In genomic region chr17:84118781-84119180, GRCm38 (mm10) we compare ENCODE assay signal across 13 mouse cellular contexts.
DNase-seq lines count a peak whose midpoint lies in the region; ATAC-seq and TF ChIP-seq lines count a peak whose summit lies in the region.
"Had no signal": no experiment of that assay in that cellular context is flagged by ENCODE, and none has a peak within 500 bp of the region (broad histone marks: within the 10 kb centered on the region; RNA-seq: fewer than 3 reads in every experiment).

No protein-coding gene starts in this region.

- no peak overlapping the region for H3K4me2 ChIP-seq in kidney, embryonic 14.5 days (replicated peaks; ENCODE audit: low read depth, low read length)
- H3K4me2 ChIP-seq in CH12.LX (ENCODE audit: insufficient read depth, low read depth, poor library complexity, severe bottlenecking): peak overlapping the region; percentile 35; the same call in 1 of the 2 replicates
- H3K4me2 ChIP-seq in liver, embryonic 11.5 days: peak overlapping the region; percentile 9; the same call in 1 of the 2 replicates
- H3K4me2 ChIP-seq: embryonic facial prominence, embryonic 13.5 days; hindbrain, embryonic 15.5 days had no signal

- TF ChIP-seq RAD21 in CH12.LX (IDR thresholded peaks at IDR 0.05; ENCODE audit: low read depth, low read length): no peak

- 0 out of 2 replicates have a peak, but pooled peaks have one; percentile 25 for ATAC-seq in kidney, embryonic 14.5 days (ENCODE audit: low FRiP score, low TSS enrichment)
- no peak for ATAC-seq in liver, embryonic 11.5 days (replicated peaks; ENCODE audit: low FRiP score)
- ATAC-seq: forebrain, embryonic 16.5 days had no signal

- H3K9me3 ChIP-seq in kidney, embryonic 14.5 days (ENCODE audit: control insufficient read depth, low read length): no peaks in the 10 kb centered on the region
- H3K9me3 ChIP-seq in CH12.LX (replicated peaks; ENCODE audit: low read length): no peaks in the 10 kb centered on the region
- no peaks in the 10 kb centered on the region for H3K9me3 ChIP-seq in liver, embryonic 11.5 days (ENCODE audit: control insufficient read depth, low read length)
- H3K9me3 ChIP-seq: embryonic facial prominence, embryonic 13.5 days; hindbrain, embryonic 15.5 days had no signal

- no peaks in the 10 kb centered on the region for H3K36me3 ChIP-seq in kidney, embryonic 14.5 days (ENCODE audit: control insufficient read depth, insufficient read depth, low read length)
- no peaks in the 10 kb centered on the region for H3K36me3 ChIP-seq in CH12.LX (replicated peaks in 1 of 2; ENCODE audit: control insufficient read depth in 1 of 2, insufficient read depth in 1 of 2, low read length in 1 of 2)
- no peaks in the 10 kb centered on the region for H3K36me3 ChIP-seq in liver, embryonic 11.5 days (ENCODE audit: control insufficient read depth, insufficient read depth, low read length)
- H3K36me3 ChIP-seq: embryonic facial prominence, embryonic 13.5 days; hindbrain, embryonic 15.5 days had no signal

- no peak for DNase-seq in kidney, adult 11 months
- DNase-seq in 3T3-L1 (ENCODE audit: low read depth, low spot score): peak; percentile 42
- DNase-seq in CH12.LX (ENCODE audit: extremely low read depth): no peak
- no peak for DNase-seq in liver, embryonic 11.5 days (ENCODE audit: low spot score)
- DNase-seq in urinary bladder, adult 2 months (ENCODE audit: low spot score): no peak
- DNase-seq in left cerebral cortex, adult 8-10 months (ENCODE audit: low spot score in 2 of 2): no peak
- DNase-seq: cerebellum, postnatal 14 days; gastrocnemius, postnatal 36 days; lung, postnatal 10 days had no signal

- H3K27me3 ChIP-seq in kidney, embryonic 14.5 days (ENCODE audit: control insufficient read depth, insufficient read depth, low read length): no peaks in the 10 kb centered on the region
- no peaks in the 10 kb centered on the region for H3K27me3 ChIP-seq in CH12.LX (replicated peaks)
- no peaks in the 10 kb centered on the region for H3K27me3 ChIP-seq in liver, embryonic 11.5 days (replicated peaks; ENCODE audit: control insufficient read depth, insufficient read depth, low read length)
- H3K27me3 ChIP-seq: embryonic facial prominence, embryonic 13.5 days; hindbrain, embryonic 15.5 days had no signal

- no peak for TF ChIP-seq CTCF in CH12.LX (conservative IDR thresholded peaks at IDR 0.05 in 1 of 2, IDR thresholded peaks at IDR 0.05 in 1 of 2; ENCODE audit: low read depth in 2 of 2, low read length in 2 of 2)

- no peak for TF ChIP-seq POLR2A in CH12.LX (IDR thresholded peaks at IDR 0.05; ENCODE audit: low read depth, low read length)

- in situ Hi-C loops in CH12.LX (cut with MboI; ENCODE audit: low pct_ligation_motif_present, low pct_unique_long_range_greater_than_20kb, low sequenced_read_pairs): no loop called here

- no peak overlapping the region for H3K27ac ChIP-seq in kidney, embryonic 14.5 days (ENCODE audit: low read depth, low read length)
- no peak overlapping the region for H3K27ac ChIP-seq in CH12.LX (ENCODE audit: insufficient read depth, low read depth)
- 0 out of 2 replicates have a peak overlapping the region, but pooled peaks have one; percentile 50 for H3K27ac ChIP-seq in liver, embryonic 11.5 days (ENCODE audit: low read depth, low read length)
- H3K27ac ChIP-seq: embryonic facial prominence, embryonic 13.5 days; hindbrain, embryonic 15.5 days had no signal

- H3K79me2 ChIP-seq in CH12.LX (replicated peaks; ENCODE audit: control insufficient read depth, extremely low read depth, insufficient read depth, poor library complexity, severe bottlenecking): no peaks in the 10 kb centered on the region

- no peak for TF ChIP-seq EP300 in CH12.LX (IDR thresholded peaks at IDR 0.05; ENCODE audit: low read length)

- peaks cover 19% of the 10 kb centered on the region; the same call in 1 of the 2 replicates for H3K4me1 ChIP-seq in kidney, embryonic 14.5 days (ENCODE audit: control insufficient read depth, insufficient read depth, low read length)
- H3K4me1 ChIP-seq in CH12.LX (ENCODE audit: control insufficient read depth in 1 of 2, insufficient read depth in 2 of 2): peaks cover 42 to 71% of the 10 kb centered on the region in 2 experiments
- peaks cover 56% of the 10 kb centered on the region for H3K4me1 ChIP-seq in liver, embryonic 11.5 days (replicated peaks; ENCODE audit: control insufficient read depth, insufficient read depth, low read length)

- WGBS in kidney, embryonic 14.5 days: 9% methylated on average over 1 of the region's 1 CpGs
- 43% methylated on average over 1 of the region's 1 CpGs for WGBS in liver, embryonic 11.5 days

- dilution Hi-C loops in CH12.LX (cut with MboI; ENCODE audit: extremely low pct_ligation_motif_present, extremely low pct_unique_long_range_greater_than_20kb, low sequenced_read_pairs): no loop called here

- no peak overlapping the region for H3K4me3 ChIP-seq in kidney, embryonic 14.5 days (ENCODE audit: low read length)
- H3K4me3 ChIP-seq in CH12.LX (replicated peaks in 1 of 3; ENCODE audit: low read depth in 2 of 3, low read length in 2 of 3, poor library complexity in 1 of 3): no peak overlapping the region
- H3K4me3 ChIP-seq in liver, embryonic 11.5 days (ENCODE audit: low read depth, low read length): no peak overlapping the region
- H3K4me3 ChIP-seq: embryonic facial prominence, embryonic 13.5 days; hindbrain, embryonic 15.5 days had no signal

- H3K9ac ChIP-seq in kidney, embryonic 14.5 days (ENCODE audit: low read depth, low read length): no peak overlapping the region
- H3K9ac ChIP-seq in CH12.LX (ENCODE audit: insufficient read depth, low read depth): no peak overlapping the region
- H3K9ac ChIP-seq in liver, embryonic 11.5 days (ENCODE audit: low read depth, low read length): no peak overlapping the region
- H3K9ac ChIP-seq: hindbrain, embryonic 15.5 days had no signal

TF ChIP-seq in CH12.LX, 34 proteins besides CTCF, POLR2A, EP300 and RAD21:
- TF ChIP-seq KAT2A (IDR thresholded peaks at IDR 0.05; ENCODE audit: insufficient replicate concordance, low read length) (no peak), MAX (IDR thresholded peaks at IDR 0.05; ENCODE audit: low read length) (no peak), PAX5 (IDR thresholded peaks at IDR 0.05; ENCODE audit: low read length) (no peak), GABPA (IDR thresholded peaks at IDR 0.05; ENCODE audit: insufficient replicate concordance, low read depth, low read length) (no peak), IRF4 (IDR thresholded peaks at IDR 0.05; ENCODE audit: low read depth, low read length) (no peak), MXI1 (IDR thresholded peaks at IDR 0.05; ENCODE audit: low read depth, low read length) (no peak), USF2 (conservative IDR thresholded peaks at IDR 0.05; ENCODE audit: low read depth, low read length) (no peak), ZNF384 (IDR thresholded peaks at IDR 0.05; ENCODE audit: low read depth, low read length) (no peak), MAZ (IDR thresholded peaks at IDR 0.05; ENCODE audit: low read depth, low read length) (no peak), UBTF (IDR thresholded peaks at IDR 0.05; ENCODE audit: low read depth, low read length) (no peak), ETS1 (conservative IDR thresholded peaks at IDR 0.05; ENCODE audit: low read depth, low read length) (no peak), POLR2AphosphoS2 (IDR thresholded peaks at IDR 0.05; ENCODE audit: low read depth, low read length) (no peak), ZC3H11A (IDR thresholded peaks at IDR 0.05; ENCODE audit: low read depth, low read length) (no peak), ZMIZ1 (IDR thresholded peaks at IDR 0.05; ENCODE audit: low read depth, low read length) (no peak), HCFC1 (IDR thresholded peaks at IDR 0.05; ENCODE audit: low read depth, low read length) (no peak), NELFE (IDR thresholded peaks at IDR 0.05; ENCODE audit: low read depth, low read length) (no peak), TBP (conservative IDR thresholded peaks at IDR 0.05; ENCODE audit: low read depth, low read length) (no peak), SMC3 (IDR thresholded peaks at IDR 0.05; ENCODE audit: low read depth, low read length) (no peak), TCF12 (IDR thresholded peaks at IDR 0.05; ENCODE audit: low read depth, low read length) (no peak), JUN (IDR thresholded peaks at IDR 0.05; ENCODE audit: insufficient read depth, low read depth, low read length) (no peak)
